Mouse (Mus musculus): ENCODE data around the gene Mapk8ip3.

The Mapk8ip3 gene

DNA sequence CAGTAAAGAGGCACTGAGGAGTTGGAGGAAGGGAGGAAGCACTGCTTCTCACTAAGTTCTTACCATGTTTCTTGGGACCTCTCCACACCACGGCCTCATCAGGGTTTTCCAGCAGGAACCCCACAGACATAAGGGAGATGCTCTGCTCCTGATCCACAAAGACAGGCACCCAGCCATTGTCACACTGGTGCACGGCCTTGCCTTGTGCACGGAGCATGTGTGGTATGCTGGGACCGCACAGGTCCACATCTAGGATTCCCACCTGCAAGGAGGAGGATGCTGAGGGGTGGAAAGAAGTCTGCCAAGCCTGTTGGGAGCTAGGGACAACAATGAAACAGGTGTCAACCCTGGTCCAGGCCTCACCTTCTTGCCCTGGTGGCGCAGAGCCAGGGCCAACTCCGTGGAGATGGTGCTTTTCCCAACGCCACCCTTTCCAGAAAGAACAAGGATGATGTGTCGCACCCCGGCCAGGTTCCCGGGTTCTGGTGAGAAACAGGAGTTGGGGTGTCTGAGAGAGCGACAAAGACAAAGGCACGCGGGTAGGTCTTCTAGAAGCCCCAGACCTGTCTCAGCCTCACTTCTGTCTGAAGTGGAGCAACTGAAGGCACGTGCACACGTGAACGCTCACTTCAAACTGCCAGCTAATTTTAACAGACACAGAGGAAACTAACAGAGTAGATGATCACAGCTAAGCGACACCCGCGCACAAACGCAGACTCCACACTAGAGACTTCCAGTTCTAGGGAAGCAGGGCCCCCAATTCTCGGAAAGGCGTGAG is 51.2 kb downstream of the Mapk8ip3 start:
- DNase-seq (ENCODE audit: low spot score), result no peak

DNA sequence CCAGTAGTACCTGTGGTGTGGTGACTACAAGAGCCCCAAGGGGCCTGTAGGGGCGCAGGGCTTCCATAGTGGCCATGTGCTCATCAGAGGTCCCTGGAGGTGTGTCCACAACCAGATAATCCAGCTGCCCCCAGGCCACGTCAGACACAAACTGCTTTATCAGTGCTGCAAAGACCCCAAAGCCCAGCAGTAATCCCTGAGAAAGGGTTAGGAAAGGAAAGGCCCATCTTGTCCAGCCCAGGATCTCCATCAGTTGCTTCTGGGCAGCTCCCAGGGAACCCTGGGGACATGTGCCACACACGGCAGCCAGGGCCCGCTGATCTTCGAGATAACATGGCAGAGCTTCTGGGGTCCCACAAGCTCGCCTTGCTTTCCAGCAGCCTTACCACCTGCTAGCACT is 52.4 kb downstream of the Mapk8ip3 start:
- DNase-seq (ENCODE audit: low spot score), result no peak

DNA sequence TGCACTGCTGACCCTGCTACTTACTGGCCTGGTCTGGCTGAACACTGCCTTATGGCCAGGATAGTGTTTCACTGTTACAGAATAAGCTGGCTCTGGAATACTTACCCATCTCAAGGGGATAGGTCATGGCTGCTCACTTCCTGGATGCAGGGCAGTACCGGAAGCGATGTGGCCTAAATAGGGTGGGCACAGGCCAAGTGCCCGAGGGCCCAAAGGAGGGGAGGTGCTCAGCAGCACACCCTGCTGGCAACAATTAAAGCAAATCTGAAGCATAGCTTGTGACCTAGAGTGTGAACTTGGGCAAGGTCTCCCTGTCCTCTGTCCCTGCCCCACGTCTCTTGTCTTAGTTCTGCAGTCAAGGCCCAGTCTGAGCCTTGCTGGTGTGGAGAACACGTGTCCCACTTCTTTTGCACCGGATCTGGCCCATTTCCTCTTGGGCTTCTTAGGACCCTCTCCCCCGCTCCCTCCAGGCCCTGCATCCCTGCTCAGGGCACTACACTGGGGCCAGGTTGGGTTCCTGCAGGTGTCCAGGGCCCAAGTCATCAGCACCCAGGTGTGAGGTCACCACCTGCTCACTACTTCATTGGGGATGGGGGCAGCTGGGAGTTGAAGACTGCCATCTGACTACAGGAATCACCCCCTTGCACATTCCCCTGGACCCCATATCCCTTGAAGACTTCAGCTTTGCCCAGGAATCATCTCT is 54.9 kb downstream of the Mapk8ip3 start:
- no peak for DNase-seq (ENCODE audit: low spot score)

DNA sequence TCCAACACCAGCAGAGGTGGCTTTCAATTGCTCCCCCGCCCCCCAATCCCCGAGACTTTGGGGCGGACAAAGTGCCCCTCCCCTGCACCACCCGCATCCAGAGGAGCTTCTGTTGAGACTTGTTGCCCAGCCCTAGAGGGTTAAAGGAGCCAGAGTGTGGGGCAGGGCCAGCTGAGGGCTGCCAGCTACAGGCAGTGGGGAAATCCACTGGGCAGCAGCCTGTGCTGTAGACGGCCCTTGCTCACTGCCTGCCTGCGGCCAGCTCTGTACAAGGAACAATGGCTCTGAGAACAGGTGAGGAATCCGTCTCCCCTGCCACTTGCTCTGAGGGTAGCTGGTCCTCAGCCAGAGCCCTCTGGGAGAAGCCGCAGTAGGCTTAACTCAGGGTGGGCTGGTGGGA is 58.2 kb downstream of the Mapk8ip3 start:
- no peak for DNase-seq (ENCODE audit: low spot score)

DNA sequence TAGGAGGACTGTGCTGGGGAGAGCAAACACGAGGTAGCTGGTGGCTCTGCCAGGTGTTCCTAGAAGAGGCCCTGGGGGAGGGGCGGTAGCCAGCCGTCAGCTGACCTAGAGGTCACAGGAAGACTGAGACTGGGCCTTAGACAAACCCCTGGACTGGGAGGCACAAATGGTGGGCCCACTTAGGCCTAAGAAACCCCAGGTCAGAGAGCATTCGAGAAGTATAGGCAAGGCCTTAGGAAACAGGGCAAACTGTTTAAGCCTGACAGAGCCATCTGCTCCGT is 58.7 kb downstream of the Mapk8ip3 start:
- no peak for DNase-seq (ENCODE audit: low spot score)

DNA sequence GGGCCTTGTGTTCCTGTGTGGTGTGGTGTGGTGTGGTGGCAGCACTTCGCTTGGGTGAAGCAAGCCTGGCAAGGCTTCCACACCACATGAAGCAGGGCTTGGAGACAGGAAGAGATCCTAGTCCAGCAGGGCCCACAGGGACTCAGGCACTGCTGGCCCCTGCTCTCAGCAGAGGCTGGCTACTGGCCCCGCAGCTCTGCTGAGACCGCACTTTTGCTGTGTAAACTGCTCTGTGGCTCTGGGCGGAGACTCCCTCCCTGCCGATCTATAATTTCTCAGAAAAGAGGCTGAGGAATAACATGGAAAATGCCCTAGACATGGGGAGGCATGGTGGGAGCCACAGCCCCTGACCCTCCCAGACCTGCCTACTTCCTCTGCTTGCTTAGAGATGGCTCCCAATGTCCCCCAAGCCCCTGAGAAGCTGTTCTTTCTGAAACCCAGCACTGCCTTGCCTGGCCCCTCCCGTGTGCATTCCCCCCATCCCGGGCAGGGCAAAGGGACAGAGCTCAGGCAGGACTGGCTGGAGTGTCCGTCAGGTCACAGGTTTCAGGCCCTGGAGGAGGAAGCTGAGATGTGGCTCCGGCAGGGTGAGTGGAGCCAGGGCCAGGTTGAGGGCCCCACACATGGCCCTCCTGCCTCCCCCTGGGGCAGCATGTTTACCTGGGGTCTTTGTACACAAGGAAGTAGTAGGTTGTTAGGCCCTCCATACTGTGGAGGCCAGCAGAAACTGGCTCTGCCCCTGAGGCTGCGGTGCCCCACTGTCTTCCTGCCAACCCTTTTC is 59.3 kb downstream of the Mapk8ip3 start:
- no peak for DNase-seq (ENCODE audit: low spot score)

DNA sequence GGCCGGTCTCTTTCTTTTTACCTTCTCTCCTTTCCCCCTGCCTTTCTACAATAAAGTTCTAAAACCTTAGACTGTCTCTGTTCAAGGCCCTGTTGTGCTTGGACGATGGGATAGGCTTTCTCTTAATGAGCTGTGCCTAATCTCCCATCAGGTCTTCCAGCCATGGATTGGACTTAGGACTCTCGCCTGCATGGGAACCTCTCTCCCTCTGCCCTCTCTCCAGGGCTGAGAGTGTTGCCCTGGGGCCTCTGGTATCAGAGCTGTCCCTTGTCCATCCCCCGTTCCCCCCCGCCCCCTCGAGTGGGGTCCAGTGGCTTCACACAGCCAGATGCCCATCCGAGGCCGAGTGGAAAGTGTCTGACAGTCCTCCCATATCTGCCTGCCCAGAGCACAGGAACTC is 61.8 kb downstream of the Mapk8ip3 start:
- no peak for DNase-seq (ENCODE audit: low spot score)

DNA sequence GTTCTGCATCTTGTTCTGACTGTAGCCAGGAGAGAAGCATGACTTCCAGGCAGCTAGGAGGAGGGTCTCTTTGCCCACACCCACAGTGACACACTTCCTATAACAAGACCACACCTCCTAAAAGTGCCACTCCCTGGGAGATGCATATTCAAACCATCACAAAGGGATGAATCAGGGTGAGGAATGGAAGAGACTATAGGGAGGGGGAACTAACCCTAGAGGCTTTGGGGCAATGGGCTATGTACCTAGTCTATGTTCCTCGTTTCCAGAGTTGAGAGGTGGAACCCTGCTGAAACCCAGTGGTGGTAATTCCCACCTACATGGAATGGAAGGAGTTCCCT is 62.4 kb downstream of the Mapk8ip3 start:
- no peak for DNase-seq (ENCODE audit: low spot score)

DNA sequence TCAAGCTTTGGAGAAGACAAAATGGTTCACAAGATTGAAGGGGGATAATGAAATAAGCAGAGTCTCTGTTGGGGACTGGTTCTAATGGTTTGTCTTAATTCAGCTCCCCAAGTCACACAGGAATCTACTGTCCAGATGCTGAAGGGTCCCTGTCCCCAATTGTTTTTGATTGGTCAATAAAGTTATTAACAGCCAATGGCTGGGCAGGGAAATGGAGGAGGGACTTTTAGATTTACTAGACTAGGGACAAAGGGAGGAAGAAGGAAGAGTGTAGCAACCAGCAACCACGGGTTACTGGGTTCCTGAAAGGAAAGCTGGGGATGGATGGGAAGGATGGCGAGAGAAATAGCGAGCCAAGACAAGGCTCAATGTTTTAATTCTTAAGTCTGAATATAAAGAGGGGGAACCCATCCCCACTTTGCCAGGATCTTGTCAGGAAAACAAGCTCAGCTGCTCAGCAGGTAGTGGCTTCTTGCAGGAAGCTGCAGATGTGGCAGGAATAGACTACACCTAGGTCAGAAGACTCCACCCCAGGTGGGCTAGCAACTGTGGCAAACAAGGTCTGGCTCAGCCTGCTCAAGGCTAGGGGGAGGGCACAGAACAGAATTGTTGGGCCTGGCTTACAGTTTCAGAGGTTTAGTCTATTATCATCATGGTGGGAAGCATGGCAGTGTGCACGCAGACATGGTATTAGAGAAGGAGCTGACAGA is 62.9 kb downstream of the Mapk8ip3 start:
- DNase-seq (ENCODE audit: low spot score), result no peak

DNA sequence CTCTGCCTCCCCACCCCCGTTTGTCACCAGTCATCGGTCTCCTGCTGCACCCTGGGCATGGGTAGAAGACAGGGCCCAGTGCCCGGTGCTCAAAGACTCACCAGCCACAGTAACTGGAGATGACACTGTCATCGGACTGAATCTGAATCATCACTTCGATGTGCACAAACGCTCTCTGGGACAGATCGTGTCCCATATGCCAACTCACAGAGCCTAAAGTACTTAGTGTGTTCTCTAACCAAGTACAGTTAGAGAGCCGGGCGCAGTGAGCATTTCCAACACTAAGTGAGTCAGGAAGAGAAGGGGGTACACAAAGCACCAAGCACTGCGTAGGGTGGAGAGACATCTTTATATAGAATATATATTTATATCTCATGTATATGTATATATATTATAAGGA is 68.9 kb downstream of the Mapk8ip3 start:
- DNase-seq (ENCODE audit: low spot score), result no peak

DNA sequence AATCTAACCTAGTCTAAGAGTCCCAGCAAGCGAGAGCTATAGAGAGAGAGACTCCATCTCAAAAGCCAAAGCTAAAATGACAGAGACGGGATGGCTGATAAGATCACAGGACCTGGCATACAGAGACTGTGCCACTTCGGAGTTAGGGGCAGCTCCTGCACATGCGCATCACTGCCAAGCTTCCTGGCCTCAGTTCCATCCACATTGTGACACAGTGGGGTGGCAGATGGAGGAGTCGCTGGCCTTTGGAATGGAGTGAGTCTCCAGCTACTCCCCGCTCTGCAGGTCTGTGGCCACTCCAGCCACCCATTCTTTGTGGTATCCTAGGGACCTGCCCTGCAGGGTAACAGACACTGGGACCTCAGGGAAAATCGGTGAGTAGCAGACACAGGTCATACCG is 71.0 kb downstream of the Mapk8ip3 start, which contains the start of gene Igfals:
TSS of gene Igfals (plus strand) at position 222 of the 400 bp plus-strand sequence.
- DNase-seq (ENCODE audit: low spot score), result no peak

DNA sequence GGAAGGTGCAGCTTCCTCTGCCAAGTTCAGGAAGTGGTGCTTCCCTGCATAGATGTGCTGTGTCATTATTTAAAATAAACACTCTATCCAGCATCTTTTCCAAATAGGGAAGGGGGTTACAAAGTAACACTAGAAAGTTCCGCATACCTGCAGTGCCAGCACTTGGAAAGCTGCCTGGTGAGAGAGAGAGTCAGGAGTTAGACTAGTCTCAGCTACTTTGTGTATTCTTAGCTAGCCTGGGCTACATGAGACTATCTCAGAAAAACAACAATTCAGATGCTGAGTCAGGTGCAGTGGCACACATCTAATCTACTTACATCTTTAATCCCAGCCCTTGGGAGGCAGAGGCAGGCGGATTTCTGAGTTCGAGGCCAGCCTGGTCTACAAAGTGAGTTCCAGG is 75.0 kb downstream of the Mapk8ip3 start:
- DNase-seq (ENCODE audit: low spot score), result no peak

DNA sequence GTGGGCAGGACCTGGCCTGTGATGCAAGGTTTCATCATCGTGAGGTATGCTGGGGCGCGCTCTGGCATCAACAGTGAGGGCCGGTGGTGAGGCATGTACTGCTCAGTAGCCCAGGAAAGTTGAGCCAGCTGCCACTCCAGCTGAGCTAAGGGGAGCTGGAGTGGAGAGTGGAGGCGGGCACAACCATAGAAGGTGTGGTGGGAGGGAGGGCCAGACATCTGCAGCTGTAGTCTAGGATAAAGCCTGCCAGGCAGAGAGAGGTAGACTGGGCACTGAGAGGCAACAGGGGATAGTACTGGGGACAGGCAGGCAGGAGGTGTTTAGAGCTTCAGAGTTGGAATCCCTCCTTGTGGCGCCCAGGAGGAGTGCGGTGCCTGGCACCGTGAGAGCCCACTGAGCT is 76.7 kb downstream of the Mapk8ip3 start:
- DNase-seq (ENCODE audit: low spot score), result no peak

DNA sequence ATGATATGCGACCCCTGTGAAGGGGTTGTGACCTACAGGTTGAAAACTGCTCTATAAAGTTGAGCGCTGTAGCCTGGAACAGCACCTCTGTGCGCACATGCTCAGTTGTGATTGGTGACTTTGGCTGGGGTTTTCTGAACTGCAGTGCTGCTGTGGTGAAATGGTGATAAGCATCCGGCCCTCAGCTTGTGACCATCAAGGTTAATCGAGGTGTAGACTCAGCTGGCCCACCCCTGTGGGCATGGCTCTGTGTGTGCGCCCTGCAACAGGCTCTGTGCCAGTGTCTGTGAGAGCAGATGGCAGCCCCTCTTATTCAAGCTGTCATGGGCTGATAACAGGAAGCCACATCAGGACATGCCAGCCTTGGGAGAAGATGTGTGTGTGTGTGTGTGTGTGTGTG is 77.8 kb downstream of the Mapk8ip3 start:
- DNase-seq (ENCODE audit: low spot score), result no peak

DNA sequence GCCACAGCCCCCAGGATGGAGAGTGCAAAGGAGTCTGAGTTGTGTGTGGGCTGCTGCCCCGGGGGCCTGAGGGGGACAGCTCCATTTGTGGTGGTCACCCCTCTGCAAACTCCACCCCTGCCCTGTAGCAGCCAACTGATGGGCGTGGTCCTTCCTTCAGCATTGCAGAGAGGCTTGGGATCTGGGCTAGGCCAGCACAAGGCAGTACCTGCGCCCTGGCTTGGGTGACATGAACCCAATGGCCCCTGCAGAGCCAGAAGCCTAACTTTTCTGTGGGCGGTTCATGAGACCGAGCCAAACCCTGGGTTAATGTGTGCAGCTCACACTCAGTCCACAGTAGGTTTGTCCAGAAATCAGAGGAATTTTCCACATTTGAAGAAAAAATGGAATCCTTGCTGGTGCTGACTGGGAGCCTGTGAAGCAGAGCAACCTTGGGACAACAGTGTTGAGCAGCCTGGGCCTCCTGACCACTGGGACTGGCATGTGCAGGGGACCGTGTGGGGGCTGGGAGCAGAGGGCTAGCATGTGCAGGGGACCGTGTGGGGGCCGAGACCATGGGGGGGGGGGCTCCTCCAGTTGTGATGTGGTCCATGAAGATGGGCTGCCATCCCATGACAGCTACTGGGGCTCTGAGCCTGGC is 78.8 kb downstream of the Mapk8ip3 start:
- DNase-seq (ENCODE audit: low spot score), result no peak

DNA sequence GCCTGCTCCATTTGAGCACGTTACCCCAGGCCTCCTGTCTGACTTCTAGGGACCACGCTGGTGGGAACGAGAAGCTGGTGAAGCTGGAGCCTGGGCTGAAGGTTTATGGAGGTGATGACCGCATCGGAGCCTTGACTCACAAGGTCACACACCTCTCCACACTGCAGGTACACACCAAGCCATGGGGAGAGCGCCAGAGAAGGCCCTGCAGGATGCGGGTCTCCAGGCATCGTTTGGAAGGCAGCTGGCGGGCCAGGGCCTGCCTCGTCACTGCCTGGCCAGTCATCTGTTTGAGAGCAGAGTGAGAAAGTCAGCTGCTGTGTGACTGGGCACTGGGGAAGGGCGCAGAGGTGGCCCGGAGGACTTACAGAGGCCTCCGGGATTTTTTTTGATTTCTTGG is 80.2 kb downstream of the Mapk8ip3 start:
- no peak for DNase-seq (ENCODE audit: low spot score)

DNA sequence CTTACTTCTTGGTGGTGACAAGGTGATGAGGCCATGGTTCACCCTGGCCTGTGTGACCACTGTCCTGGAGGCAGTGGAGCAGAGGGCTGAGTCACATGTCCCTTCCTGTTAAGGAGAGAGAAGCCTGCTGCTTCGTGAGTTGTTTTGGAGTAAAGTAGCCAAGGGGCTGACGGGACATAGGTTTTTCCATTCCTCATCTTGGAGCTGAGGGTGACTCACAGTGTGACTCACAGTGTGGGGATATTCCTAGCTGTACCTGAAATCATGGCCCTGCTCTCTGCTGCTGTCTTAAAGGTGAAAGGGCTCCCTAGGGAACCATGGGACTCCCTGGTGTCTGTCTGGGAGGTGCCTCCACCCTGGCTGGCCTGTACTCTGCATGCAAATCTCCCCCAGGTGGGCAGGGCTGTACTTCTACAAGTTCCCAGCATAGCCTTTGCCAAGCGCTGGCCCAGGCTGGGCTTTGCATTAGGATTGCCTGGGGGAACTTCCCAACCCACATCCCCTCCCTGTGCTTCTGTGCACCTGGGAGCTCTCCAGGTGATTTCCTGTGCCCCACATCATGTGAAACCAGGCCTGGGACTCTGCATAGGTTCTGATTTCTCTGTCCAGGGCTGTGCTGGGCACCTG is 80.8 kb downstream of the Mapk8ip3 start:
- no peak for DNase-seq (ENCODE audit: low spot score)

DNA sequence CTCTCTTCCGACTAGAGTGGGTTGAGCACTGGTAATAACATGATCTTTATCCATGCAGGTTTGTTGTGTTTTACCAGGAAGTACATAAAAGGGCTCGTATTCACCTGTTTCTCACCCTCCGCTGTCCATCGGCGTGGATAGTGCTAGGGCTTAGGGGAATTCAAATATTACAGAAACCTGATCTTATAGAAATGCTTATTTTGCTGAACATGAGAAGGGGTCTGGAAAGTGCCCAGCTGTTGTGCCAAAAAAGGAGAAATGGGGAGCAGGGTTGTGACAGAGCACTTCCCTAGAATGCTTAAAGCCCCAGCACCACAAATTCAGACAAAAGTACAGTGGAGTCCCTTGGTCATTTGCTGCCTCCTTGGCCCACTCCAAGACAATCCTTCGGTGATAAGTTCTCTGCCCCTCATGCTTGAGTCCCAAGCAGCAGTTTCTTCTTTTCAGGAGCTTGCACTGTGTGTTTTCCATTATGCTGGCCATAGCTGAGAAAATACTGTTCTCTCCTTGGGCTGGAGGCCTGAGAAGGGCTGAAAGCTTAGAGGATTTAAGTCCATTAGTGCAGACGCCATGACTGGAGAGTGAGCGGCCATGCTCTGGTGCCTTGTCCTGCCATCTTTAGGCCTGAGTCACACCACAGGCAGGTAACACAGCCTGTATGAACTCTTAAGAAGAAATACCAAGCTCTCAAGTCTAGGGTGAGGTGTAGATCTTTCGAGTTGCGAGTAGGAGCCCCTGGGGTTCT is 85.2 kb downstream of the Mapk8ip3 start:
- DNase-seq (ENCODE audit: low spot score), result no peak

DNA sequence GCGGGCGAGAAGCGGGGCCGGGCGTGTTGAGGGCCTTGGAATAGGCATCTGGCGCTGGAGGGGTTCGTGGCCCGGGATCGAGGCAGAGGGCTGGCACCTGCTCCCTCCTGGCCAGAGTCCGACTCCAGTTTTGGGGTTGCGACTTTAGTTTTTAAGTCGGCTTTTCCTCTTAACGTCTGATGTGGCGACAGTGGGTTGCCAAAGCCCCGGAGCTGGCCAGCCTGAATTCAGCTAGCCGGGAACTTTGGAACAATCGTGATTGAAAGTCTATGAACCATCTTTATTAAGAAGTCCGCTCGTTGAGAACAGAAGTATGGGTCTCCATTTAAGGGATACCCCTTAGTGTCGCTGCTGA is 86.0 kb downstream of the Mapk8ip3 start:
- DNase-seq (ENCODE audit: low spot score), result no peak

DNA sequence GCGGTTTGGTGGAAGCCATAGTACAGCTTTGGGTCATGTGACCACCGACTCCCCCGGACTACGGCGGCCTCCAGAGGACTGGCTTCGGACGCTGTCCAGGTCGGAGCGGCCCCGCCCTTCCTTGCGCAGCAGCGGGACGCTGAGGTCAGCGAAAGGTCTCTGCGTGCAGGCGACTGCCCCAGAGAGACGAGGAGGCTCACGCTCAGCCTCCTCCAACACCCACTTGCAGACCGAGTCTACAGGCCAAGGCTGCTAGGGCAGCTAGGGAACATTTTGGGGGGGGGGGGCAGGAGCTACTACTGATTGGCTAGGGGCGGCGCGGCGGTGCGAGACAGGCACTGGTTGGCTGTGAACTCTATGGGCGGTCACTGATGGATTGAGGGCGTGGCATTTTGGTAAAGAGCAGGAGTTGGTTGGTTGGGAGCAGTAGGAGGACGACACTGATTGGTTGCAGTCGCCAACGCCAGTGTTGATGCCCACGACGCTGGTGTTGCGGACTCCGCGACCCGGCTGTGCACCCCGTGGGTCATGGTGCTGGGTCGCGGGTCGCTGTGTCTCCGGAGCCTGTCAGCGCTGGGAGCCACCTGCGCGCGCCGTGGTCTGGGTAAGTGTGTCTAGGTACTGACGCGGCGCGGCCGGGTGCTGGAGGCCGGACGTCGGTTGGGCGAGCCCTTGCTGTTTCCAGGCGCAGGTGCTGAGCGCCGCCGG is 86.6 kb downstream of the Mapk8ip3 start, which contains the start of gene Fahd1:
TSS of gene Fahd1 (minus strand) at position 300 of the 708 bp plus-strand sequence.
- peak; percentile 94 for DNase-seq (ENCODE audit: low spot score)
